Comparison of ENCODE assay signal across 8 mouse cellular contexts in genomic region chr13:84349721-84350040, GRCm38 (mm10).
DNase-seq lines count a peak whose midpoint lies in the region; ATAC-seq and TF ChIP-seq lines count a peak whose summit lies in the region.

No protein-coding gene starts in this region.

- no peak for TF ChIP-seq POLR2A in MEL (IDR thresholded peaks at IDR 0.05; ENCODE audit: control insufficient read depth in 1 of 2, insufficient read depth in 1 of 2, low read depth in 1 of 2, low read length in 2 of 2, poor library complexity in 1 of 2)

- H3K4me2 ChIP-seq in heart, embryonic 11.5 days, result peak overlapping the region; percentile 83
- H3K4me2 ChIP-seq in hindbrain, embryonic 13.5 days, result peak overlapping the region; percentile 67
- H3K4me2 ChIP-seq in midbrain, embryonic 11.5 days, result peak overlapping the region; percentile 90

- TF ChIP-seq EP300 in MEL (IDR thresholded peaks at IDR 0.05; ENCODE audit: low read depth in 1 of 2, low read length in 2 of 2), result no peak; a peak in 1 of 4 replicates

- H3K36me3 ChIP-seq in heart, embryonic 11.5 days (ENCODE audit: control insufficient read depth, insufficient read depth, low read length), result no peaks in the 10 kb centered on the region
- peaks cover 0 to 3% of the 10 kb centered on the region in 2 experiments; a peak in 2 of 4 replicates for H3K36me3 ChIP-seq in MEL (ENCODE audit: control insufficient read depth in 1 of 2, insufficient read depth in 2 of 2, low read length in 2 of 2)
- no peaks in the 10 kb centered on the region for H3K36me3 ChIP-seq in hindbrain, embryonic 13.5 days
- H3K36me3 ChIP-seq in midbrain, embryonic 11.5 days (ENCODE audit: control insufficient read depth, insufficient read depth, low read length), result no peaks in the 10 kb centered on the region

- no peaks in the 10 kb centered on the region for H3K9me3 ChIP-seq in heart, embryonic 11.5 days (replicated peaks; ENCODE audit: control insufficient read depth, low read length)
- no peaks in the 10 kb centered on the region for H3K9me3 ChIP-seq in MEL (replicated peaks; ENCODE audit: insufficient read depth, low read length)
- no peaks in the 10 kb centered on the region for H3K9me3 ChIP-seq in hindbrain, embryonic 13.5 days
- no peaks in the 10 kb centered on the region for H3K9me3 ChIP-seq in midbrain, embryonic 11.5 days (ENCODE audit: control insufficient read depth, low read length)

- intact Hi-C loops in heart, postnatal 36 days (cut with DNase I), result loop anchor here (5.0 kb wide), 2 partner anchors 127 to 632 kb away; partner anchors contain the start of gene Tmem161b

- H3K27me3 ChIP-seq in heart, embryonic 11.5 days (ENCODE audit: control insufficient read depth, insufficient read depth, low read length), result peaks cover 23% of the 10 kb centered on the region
- H3K27me3 ChIP-seq in MEL (ENCODE audit: control insufficient read depth in 1 of 2, insufficient read depth in 2 of 2, low read length in 2 of 2), result no peaks in the 10 kb centered on the region
- no peaks in the 10 kb centered on the region for H3K27me3 ChIP-seq in hindbrain, embryonic 13.5 days
- H3K27me3 ChIP-seq in midbrain, embryonic 11.5 days (ENCODE audit: control insufficient read depth, insufficient read depth, low read length), result peaks cover 8% of the 10 kb centered on the region; the same call in 1 of the 2 replicates

- no peaks in the 10 kb centered on the region; the same call in 1 of the 2 replicates for H3K79me2 ChIP-seq in MEL (ENCODE audit: control insufficient read depth, insufficient read depth, low read length, poor library complexity)

- H3K27ac ChIP-seq in heart, embryonic 11.5 days (ENCODE audit: low read depth, low read length), result 0 out of 2 replicates have a peak overlapping the region, but pooled peaks have one; percentile 18
- peak overlapping the region; percentile 90 for H3K27ac ChIP-seq in MEL (ENCODE audit: control insufficient read depth, low read depth, low read length)
- peak overlapping the region; percentile 99 for H3K27ac ChIP-seq in hindbrain, embryonic 13.5 days
- peak overlapping the region; percentile 90 for H3K27ac ChIP-seq in midbrain, embryonic 11.5 days (ENCODE audit: low read depth, low read length)

- WGBS in heart, embryonic 11.5 days (ENCODE audit: insufficient replicate concordance), result 35% methylated on average over 4 of the region's 4 CpGs
- WGBS in hindbrain, embryonic 13.5 days, result 26% methylated on average over 4 of the region's 4 CpGs
- WGBS in midbrain, embryonic 11.5 days, result 35% methylated on average over 4 of the region's 4 CpGs

- no peak for DNase-seq in heart, postnatal 36 days
- no peak for DNase-seq in MEL (ENCODE audit: low read depth, low spot score)
- no peak for DNase-seq in midbrain, embryonic 11.5 days (ENCODE audit: low spot score, missing footprints)
- DNase-seq in natural killer cell, adult 2 months (ENCODE audit: low spot score in 2 of 2), result no peak
- no peak for DNase-seq in gastrocnemius, postnatal 10 days
- no peak for DNase-seq in kidney, adult 11 months

- peak overlapping the region; percentile 45 for H3K4me3 ChIP-seq in heart, embryonic 11.5 days (ENCODE audit: low read depth, low read length)
- H3K4me3 ChIP-seq in MEL (ENCODE audit: control insufficient read depth in 1 of 2, insufficient read depth in 1 of 2, low read depth in 2 of 2, low read length in 2 of 2), result peak overlapping the region; percentile 73 to 83
- H3K4me3 ChIP-seq in hindbrain, embryonic 13.5 days, result peak overlapping the region; percentile 50
- peak overlapping the region; percentile 37 for H3K4me3 ChIP-seq in midbrain, embryonic 11.5 days (ENCODE audit: low read depth, low read length)

- no peak overlapping the region; the same call in 1 of the 2 replicates for H3K9ac ChIP-seq in heart, embryonic 11.5 days (ENCODE audit: low read depth, low read length)
- peak overlapping the region; percentile 73 for H3K9ac ChIP-seq in MEL (ENCODE audit: control insufficient read depth, low read depth, low read length, poor library complexity, severe bottlenecking)
- peak overlapping the region; percentile 88 for H3K9ac ChIP-seq in hindbrain, embryonic 13.5 days
- peak overlapping the region; percentile 86 for H3K9ac ChIP-seq in midbrain, embryonic 11.5 days (ENCODE audit: low read length)

- TF ChIP-seq CTCF in MEL (IDR thresholded peaks at IDR 0.05 in 2 of 3, conservative IDR thresholded peaks at IDR 0.05 in 1 of 3; ENCODE audit: control insufficient read depth in 1 of 3, insufficient read depth in 1 of 3, low read depth in 2 of 3, low read length in 3 of 3, poor library complexity in 1 of 3, severe bottlenecking in 1 of 3), result no peak

- TF ChIP-seq RAD21 in MEL (IDR thresholded peaks at IDR 0.05; ENCODE audit: low read depth, low read length), result no peak

- peaks cover 3% of the 10 kb centered on the region; the same call in 1 of the 2 replicates for H3K4me1 ChIP-seq in heart, embryonic 11.5 days (ENCODE audit: control insufficient read depth, insufficient read depth, low read length)
- H3K4me1 ChIP-seq in MEL (ENCODE audit: control insufficient read depth in 1 of 2, insufficient read depth in 2 of 2, low read length in 2 of 2), result peaks cover 0 to 9% of the 10 kb centered on the region in 2 experiments; a peak in 3 of 4 replicates
- H3K4me1 ChIP-seq in hindbrain, embryonic 13.5 days (replicated peaks), result peaks cover 42% of the 10 kb centered on the region
- H3K4me1 ChIP-seq in midbrain, embryonic 11.5 days (ENCODE audit: control insufficient read depth, insufficient read depth, low read length), result peaks cover 29% of the 10 kb centered on the region

- no peak for ATAC-seq in heart, embryonic 11.5 days (replicated peaks; ENCODE audit: insufficient number of reproducible peaks, low FRiP score, low TSS enrichment)
- no peak for ATAC-seq in hindbrain, embryonic 13.5 days (ENCODE audit: low FRiP score)
- ATAC-seq in midbrain, embryonic 11.5 days (ENCODE audit: low FRiP score), result no peak

TF ChIP-seq in MEL, 35 proteins besides CTCF, POLR2A, EP300 and RAD21:
- TF ChIP-seq MEF2A (IDR thresholded peaks at IDR 0.05; ENCODE audit: extremely low read depth, insufficient replicate concordance, low read depth, low read length, poor library complexity, severe bottlenecking) (no peak), E2F4 (IDR thresholded peaks at IDR 0.05; ENCODE audit: borderline replicate concordance, low read depth, low read length) (0 out of 2 replicates have a peak, but pooled peaks have one; percentile 20), KAT2A (conservative IDR thresholded peaks at IDR 0.05; ENCODE audit: low read depth, low read length) (no peak), SIN3A (IDR thresholded peaks at IDR 0.05; ENCODE audit: low read length) (no peak)
TF ChIP-seq in MEL: peak in this region for 1.

Comparison
In these comparisons a context has a peak if more than half of its experiments do, and no peak if none do; other contexts are left out.
1. H3K27ac ChIP-seq: peak in every context shown above with its lines; median percentile 99 in hindbrain, embryonic 13.5 days; 90 in MEL; 90 in midbrain, embryonic 11.5 days; 18 in heart, embryonic 11.5 days.